Mouse (Mus musculus): ENCODE results near the gene Cdh4.

The Cdh4 gene

DNA sequence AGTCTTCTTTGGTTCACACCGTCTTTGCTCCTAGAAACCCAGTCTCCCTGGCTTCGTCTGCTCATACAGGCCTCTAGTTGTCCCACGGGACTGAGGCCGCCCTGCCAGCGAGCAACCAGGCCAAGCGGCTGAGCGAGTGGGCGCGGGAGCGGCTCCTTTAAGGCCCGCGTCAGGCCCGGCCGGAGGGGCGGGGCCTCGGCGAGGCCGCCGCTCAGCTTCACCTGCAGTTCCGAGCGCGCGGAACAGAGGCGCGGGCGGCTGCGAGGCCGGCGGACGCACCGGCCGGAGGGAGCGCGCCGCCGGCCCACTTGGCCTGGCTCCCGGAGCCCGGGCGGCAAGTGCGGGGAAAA is at the start of gene Cdh4:
TSS of gene Cdh4 (plus strand) at position 241 of the 350 bp plus-strand sequence.
- peak in 1 of 2 experiments; percentile 94 for DNase-seq

DNA sequence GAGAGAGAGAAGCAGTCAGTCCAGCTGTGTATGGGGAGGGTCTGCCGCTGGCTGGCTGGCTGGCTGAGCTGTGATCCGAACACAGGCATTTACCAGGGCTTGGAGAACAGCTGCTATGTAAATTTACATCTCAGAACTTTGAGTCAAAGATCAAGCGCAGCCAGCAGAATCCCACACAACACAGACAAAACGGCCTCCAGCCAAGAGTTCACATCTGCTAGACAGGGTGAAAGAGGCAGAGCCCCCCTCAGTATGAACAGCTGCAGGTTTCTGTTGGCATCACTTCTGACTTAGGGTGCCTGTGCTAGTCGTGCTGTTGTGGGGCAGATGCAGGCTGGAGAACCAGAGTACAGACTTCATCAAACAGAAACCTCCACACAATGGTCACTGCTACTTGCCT is 46.8 kb upstream of the Cdh4 start:
- no peak for DNase-seq

DNA sequence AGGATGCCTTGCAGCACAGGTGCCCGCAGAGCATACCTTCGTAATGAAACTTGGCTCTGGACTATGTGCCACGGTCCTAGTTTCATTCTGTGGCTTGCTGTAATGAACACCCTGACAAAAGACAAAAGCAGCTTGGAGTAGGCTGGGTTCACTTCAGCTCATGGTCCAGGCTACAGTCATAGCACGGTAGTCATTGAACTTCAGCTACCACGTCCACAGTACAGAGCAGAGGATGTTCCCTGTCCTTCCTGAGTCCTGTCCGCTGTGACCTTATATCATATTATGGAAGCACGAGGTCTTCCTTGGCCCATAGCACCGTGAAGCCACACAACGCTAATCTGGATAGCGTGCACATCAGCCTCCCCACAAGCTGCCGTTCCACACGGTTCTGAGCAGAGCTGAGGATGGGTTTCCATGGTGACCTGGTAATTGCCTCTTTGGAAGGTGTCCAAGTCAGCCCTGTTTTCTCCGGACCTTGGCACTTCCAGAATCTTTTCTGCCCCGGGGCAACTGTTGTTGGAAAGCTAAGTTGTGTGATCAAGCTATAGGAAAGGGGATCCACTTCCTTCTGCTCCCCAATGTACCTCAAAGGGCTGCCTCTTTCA is 42.5 kb upstream of the Cdh4 start:
- DNase-seq = peak in 1 of 2 experiments; percentile 15

DNA sequence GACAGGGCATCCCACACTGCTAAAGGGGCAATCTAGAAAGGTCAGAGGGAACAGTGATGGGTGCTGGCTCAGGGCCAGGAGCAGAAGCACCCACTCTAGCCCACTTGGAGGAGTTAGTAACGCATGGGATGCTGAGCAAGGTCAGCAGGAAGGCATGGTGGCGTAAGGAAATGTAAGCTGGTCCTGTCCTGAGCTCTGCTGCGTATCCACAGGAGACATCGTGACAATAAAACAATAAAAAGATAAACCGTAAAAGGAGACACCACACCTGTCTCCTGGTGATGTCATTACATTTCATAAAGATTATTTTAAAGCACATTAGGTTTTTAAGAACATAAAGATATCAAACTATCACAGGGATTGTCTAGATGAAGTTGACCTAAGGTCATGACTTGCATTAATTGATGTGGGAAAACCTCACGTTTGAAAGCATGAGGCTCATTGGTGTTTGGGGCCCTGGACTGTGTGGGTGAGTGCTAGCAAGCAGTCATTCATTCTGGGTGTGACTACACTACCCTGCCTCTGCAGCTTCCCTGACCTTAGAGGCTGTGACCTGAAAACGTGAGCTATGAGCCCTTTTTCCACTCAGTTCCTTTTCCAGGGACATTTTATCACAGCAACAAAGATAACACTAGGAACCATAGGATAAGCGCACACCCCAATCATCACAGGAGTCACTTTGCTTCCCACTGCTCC is 31.2 kb upstream of the Cdh4 start:
- no peak for DNase-seq

DNA sequence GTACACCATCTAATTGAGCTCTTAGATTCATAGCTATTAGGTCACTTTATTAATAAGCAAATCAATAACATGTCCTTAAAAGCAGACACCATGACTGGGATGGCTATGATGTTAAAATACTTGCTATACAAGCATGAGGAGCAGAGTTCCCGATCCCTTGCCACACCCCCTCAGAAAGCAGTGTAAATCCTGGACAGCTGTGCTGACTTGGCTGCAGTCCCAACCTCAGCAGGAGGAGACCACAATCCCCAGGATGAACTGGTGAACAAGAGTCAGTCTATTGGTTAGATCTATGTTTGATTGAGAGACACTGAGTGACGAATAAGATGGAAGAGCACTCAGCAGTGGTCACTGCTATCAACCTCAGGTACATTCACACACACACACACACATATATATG is 29.3 kb upstream of the Cdh4 start:
- no peak for DNase-seq

DNA sequence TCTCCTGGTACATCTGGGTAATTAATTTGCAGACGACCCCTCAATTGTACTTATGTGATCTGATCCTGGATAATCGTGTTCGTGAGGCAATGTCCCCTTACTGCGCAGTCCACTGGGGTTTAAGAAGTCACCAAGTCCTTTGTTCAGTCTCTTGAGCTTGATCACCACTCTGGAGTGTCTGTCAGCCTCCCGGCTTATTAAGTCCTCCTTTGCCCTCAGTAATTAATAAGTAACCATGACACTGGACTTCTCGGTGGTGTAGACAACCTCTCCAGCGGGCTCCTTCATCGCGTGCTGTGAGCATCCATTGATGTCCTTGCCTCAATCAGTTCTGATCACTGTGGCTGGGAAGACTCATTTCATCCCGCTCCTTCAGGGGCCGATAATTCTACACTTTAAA is 28.0 kb upstream of the Cdh4 start:
- no peak for DNase-seq

DNA sequence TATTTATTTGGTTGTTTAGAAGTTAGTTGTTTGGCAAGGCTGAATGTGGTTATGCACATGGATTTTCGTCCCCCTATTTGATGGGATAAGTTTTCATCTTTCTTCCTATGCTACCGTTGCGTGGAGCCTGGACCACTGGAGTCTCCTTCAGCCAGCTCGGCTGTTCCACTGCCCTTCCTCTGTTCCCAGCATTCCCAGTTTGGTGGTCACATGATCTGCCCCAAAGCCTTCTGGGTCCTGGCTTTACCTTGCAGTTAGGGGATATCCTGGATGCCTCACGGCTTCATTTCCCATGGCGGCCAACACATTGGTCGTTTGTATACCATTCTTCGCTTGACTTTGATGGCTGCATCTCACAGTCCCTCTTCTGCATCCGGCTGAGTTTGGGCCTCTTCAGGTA is 27.5 kb upstream of the Cdh4 start:
- no peak for DNase-seq

DNA sequence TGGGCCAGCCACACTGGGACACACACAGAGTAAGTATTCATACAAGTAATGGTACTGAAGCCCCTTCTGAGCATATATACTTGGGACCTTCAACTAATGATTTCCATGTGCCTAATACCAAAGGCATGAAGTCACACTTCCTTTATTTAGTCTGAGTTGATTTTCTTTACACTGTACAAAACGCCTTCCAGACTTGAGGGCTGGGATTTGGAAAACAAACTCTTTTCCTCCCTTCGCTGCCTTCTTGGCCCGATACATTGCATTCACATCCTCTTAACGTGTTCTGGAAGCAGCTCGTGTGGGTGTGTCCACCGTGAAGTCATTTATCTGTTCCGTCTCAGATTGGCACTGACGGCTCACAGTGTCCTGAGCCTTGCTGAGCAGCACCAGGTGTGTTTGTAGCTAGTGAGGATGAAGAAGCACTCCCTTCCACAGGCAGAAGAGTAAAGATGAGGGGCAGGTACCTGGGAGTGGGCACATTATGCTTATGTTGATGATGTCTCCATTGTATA is 26.3 kb upstream of the Cdh4 start:
- DNase-seq = no peak

DNA sequence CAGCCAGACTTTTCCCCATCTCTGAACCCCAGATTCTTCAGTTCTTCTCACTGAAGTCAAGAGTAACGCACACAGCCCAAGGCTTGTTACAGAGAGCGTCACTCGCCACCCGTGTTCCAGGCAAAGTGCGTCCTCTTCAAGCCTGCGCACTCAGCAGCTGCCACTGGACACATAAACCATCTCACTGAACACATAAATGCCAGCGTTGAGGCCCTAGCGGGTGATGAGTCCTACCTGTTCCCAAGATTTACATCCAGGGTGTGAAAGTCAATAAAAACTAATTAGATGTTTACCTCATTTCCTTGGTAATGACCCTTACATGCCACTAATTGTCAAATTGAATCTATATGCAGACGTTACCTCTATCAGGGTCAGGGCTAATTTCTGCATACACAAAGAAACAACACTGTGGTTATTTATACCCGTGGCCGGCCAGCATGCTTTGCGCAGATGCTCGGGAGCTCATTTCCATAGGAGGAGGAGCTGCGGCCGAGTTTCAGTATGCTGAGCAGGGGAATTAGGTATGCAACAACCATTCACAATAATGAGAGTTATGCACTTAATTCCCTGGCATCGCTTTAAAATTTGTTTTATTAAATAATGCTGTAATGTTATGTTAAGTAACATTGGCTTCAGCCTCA is 25.5 kb upstream of the Cdh4 start:
- no peak for DNase-seq

DNA sequence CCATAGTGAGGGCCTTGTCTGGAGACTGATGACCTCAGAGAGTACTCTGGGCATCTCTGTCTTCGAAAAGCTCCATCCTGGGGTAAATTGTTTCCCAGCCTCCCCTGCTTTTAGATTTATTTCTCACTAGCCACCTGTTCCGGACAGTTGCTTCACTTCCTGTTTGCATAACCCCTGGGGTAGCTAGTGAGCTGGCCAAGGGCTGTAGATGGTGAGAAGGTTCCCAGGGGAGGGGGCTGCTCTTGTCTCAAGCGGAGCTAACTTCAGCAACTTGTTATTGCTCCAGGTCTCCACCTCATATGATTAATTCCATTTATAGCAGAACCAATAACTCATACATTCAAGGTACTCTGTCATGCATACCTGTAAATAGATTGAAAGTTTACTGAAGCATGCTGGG is 16.6 kb upstream of the Cdh4 start:
- DNase-seq = no peak

DNA sequence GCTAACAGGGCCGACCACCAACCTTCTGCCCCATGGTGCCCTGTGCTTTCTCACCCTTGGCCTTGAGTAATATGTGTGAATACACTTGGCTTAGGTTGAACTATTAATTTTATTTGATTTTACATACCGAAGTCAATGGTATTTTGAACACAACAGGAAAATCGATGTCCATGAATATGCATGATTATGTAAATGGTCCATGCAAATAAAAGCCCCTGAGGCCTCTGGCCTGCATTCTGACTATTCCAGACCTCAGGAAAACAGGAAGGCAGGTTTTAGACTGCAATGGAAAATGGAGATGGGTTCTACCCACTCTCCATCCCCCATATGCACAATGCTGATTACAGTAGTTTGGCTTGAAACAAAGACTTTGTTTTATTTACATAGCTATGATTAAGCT is 13.3 kb upstream of the Cdh4 start:
- DNase-seq = no peak

DNA sequence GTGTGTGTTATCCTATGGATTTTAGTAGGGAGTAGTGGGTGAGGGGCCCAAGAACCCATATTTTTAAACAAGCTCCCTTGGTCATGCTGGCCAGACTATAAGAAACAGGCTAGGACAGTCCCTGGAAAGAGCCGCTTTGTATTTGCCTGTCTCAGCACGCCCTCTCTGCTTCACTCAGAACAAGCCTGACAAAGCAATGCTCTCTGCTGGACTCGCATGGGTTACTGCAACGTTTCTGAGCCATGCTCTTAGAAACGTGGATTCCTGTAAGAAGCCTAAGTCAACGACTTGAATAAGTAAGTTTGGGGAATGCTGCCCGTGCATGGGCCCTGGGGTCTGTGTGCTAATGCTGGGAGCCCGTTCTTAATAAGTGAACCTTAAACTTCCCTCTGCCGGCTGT is 2.1 kb upstream of the Cdh4 start:
- DNase-seq = no peak

DNA sequence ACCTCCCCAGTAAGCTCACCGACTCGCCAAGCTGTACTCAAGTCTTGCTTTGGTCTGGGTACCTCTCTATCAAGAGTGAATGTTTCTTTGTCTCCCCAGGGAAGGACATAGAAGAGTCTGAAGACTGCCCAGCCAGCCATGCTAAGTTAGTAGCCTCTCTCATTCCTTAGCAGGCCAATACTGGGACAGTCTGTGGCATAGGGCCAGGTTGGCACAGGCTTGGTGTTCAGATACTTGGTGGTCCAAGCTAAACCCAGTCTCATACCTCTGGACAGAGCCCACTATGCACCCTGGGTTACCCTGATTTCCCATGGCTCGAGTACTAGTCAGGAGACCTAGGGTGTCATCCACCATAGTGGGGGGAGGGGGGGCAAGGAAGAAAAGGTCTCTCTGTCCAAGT is 1.1 kb upstream of the Cdh4 start:
- DNase-seq = peak in 1 of 2 experiments; percentile 35

DNA sequence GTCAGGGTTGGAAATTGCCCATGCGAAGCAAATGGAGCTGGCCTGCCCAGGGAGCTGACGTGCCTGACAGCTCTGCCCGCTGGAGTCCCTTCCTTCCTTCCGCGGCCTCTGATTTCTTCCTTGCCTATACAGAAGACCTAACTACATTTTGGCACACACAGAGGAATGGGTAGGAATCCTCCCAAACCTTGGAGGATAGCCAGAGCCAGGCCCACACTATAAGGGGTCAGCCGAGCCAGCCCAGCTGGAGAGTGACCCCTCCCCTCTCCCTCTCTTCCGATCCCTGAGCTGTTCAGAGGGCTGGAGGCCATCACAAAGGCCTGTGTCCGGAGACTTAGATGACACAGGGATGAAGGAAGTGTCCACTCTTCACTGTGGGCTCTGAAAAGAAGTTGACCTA is 514 bp upstream of the Cdh4 start:
- DNase-seq = peak in 1 of 2 experiments; percentile 49

DNA sequence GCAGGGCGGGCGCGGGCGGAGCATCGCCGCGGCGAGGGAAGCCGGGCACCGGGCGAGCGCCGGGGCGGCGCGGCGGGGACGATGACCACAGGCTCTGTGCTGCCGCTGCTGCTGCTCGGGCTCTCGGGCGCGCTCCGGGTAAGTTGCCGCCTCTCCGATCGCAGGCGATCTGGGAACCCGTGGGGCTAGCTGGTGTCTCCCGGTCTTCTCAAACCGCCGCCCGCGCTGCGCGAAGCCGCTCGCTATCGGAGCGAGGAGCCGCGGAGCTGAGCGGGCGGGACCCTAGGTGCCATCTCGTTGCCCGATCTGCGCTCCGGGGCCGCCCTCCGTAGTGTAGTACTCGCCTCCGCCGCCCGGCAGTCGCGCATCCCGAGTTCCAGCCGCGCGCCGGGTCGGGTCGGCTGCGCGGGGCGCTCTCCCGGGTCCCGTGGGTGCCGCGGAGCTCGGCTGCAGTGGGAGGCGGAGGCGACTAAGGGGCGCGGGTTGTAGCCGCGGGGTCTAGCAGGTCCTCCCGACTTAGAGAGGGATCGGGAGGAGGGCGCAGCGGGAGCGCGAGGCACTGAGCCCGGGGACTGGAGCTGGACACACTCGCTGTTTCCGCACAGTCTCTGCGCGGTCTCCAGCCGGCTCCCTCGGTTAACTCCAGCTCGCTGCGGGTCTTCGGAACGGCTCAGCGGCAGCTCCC is 452 bp downstream of the Cdh4 start:
- peak; percentile 78 to 91 for DNase-seq

DNA sequence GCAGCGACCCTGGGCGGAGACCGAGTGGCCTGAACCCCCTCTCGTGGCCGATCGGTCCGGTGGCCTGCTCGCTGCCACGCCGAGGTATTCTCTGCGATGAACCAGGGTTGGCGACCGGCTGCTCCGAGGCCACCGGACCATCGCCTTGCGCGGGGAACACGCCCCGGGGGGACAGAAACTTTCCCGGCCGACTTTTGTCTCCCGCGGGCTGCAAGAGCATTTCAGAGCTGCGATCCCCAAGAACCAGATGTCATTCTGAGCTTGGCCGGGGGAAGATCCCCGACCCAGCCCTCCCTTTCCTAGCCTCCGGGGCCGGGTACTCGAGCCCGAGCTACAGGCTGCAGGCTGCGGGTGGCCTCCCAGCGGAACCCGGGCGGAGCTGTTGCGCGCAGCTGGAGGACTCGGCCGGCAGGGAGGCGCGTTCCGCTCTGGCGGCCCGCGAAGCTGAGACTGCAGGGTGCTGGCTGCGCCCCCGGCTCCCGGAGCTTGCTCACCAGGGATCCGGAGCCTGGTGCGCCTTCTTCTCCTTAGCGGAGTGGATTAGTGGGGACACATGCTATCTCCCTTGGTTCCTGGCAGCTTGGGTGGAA is 1.1 kb downstream of the Cdh4 start:
- DNase-seq = no peak

DNA sequence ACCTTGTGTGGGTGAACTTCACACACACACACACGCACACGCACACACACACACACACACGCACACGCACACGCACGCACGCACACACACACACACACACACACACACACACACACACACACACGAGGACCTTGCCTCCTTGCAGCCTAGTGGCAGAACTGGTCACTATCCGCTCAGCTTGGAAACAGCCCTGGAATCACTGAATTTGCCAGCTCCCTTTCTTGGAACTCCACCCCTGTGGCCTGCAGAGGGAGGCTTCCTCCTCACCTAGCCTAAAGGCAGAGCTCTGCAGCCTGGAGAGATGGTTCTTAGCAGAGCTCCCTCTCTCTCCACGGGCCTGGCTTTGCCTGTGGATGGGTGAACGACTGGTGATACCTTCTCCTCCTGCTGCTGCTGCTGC is 1.7 kb downstream of the Cdh4 start:
- DNase-seq = peak; percentile 50 to 65

DNA sequence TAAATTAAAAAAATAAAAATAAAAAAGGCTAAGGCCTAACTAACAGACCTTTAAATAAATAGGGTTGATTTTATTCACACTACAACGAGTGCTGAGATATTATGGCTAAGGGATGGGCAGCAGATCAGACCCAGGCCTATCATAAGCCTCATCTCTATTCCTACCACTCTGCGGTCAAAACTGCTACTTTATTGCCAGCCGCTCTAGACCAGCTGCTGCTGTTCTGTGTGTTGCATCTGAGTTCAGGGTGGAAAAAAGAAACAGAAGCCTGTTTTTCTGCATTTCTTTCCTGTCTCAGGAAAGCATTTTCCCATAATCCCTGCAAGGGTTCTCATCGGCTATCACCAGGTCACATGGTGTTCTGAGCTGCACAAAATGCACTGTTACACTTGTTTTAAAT is 6.0 kb downstream of the Cdh4 start:
- DNase-seq = no peak

DNA sequence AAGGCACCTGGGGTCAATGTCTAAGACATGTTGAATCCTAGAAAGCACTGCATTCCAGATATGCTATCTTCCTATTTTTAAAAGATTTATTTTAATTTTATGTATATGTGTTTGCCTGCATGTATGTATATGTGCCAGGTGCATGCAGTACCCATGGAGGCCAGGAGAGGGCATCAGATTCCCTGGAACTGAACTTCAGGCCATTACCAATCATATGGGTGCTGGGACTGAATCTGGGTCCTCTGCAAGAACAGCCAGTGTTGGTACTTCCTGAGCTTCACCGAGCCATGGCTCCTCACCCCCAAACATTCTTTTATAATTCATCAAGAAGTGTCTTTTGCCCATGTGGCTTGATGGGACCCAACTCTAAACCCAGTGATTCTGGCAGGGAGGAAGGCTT is 6.8 kb downstream of the Cdh4 start:
- DNase-seq = peak in 1 of 2 experiments; percentile 12

DNA sequence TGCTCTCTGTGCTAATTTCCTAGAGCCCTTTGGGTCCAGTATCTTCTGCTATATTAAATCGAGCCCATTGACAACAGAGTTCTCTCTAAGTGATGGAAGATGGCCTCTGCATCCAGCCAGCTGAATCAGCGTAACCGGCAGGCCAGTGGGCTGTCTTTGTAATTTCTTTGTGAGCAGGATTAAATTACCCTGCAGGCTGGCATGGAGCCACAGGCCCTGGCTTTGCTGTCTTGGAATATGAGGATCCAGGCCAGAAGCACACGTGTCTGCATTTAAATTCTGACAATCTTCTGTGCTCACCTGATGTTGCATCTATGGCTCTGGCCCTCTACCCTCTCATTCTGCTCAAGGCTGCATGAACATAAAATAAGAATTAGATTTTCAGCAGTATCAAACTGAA is 17.0 kb downstream of the Cdh4 start:
- peak; percentile 52 to 69 for DNase-seq

DNA sequence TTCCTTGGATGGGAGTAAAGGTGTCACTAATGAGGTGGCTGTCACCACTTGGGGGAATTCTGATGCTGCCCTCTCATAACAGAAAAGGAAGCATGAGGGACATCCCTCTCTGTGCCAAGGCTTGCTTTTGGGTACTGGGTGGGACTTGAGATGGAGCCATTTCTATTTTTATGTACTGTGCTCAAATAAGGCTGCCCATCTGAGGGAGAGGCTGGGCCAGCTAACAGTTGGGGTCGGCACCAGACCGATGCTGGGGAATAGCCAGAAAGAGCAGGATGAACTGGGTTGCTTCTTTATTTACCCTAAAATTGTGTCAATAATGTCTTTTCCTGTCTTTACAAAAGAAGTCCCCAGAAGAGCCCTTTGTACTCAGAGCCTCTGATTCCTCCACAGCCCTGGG is 17.4 kb downstream of the Cdh4 start:
- peak; percentile 48 to 58 for DNase-seq

DNA sequence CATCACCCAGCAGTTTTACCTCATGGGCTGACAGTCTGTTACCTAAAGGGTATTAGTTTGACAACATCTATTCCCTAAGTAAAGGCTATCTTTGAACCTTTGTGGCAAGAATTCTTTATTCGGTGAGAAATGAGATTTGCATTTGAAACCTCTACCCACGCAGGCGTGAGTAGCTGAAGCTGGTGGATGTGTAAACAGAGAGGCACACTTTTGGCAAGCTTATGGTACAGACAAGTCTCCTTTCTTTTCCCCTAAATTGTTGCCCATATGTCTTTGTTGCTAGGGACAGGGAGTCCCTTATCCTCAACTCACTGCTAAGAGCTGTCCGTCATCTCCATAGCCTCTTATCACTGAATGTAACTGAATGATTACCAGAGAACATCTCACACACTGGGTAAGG is 21.3 kb downstream of the Cdh4 start:
- DNase-seq = no peak

DNA sequence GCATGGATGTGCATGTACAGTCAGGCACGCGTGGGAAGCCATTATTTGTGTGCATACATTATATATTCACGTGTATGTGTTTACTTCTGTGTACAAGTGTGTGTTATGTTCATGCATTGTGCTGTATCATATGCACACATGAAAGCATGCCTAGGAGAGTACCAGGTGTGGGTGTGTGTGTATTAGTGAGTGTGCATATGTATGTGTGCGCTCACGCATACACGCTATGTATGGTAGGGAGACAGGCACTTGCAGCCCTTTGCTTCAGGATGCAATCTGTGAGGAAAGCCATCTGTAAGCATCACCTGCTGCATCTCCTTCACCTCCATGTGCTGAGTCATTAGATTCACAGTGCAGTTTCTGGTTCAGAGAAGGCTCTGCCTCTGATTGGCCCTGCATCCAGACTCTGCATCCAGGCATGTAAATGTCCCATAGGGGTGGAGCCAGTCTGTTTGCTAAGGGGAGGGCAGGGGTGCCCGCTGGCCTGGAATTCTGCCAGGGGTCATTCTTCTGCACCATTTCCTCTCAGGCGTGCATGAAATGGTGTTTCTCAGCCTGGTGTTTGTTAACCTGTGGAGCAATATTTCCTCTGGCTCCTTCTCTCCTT is 25.7 kb downstream of the Cdh4 start:
- peak in 1 of 2 experiments; percentile 21 for DNase-seq

Data from cerebellum, postnatal 25 days (tissue).